Mouse (Mus musculus): ENCODE data around the gene Zfp970.
"Not testable (repeated sequence)": the region's sequence is repeated elsewhere in the genome, so short reads cannot be mapped to it uniquely, and the experiment has no call there.

GRCm38 (mm10) chr2:177464676-177465075, at the start of gene Zfp970:
- TF ChIP-seq CTCF (IDR thresholded peaks at IDR 0.05; ENCODE audit: low read depth, low read length); GATA1 (IDR thresholded peaks at IDR 0.05; ENCODE audit: borderline replicate concordance, low read length); POLR2AphosphoS5 (IDR thresholded peaks at IDR 0.05; ENCODE audit: insufficient replicate concordance, low read depth, low read length); TAL1 (conservative IDR thresholded peaks at IDR 0.05; ENCODE audit: low read depth, low read length): not testable (repeated sequence)
